Mouse (Mus musculus) thymus, postnatal 25 days (tissue): ENCODE measurements around the gene Ap2a1.
A peak's percentile ranks its signal among the peaks of the same experiment; 100 is the strongest.
"Not testable (repeated sequence)": the region's sequence is repeated elsewhere in the genome, so short reads cannot be mapped to it uniquely, and the experiment has no call there.

ENCODE experiments used
- DNase-seq: peaks from one replicate; pipeline ENCODE4 v3.0.0; 2022

Gene Ap2a1

DNA sequence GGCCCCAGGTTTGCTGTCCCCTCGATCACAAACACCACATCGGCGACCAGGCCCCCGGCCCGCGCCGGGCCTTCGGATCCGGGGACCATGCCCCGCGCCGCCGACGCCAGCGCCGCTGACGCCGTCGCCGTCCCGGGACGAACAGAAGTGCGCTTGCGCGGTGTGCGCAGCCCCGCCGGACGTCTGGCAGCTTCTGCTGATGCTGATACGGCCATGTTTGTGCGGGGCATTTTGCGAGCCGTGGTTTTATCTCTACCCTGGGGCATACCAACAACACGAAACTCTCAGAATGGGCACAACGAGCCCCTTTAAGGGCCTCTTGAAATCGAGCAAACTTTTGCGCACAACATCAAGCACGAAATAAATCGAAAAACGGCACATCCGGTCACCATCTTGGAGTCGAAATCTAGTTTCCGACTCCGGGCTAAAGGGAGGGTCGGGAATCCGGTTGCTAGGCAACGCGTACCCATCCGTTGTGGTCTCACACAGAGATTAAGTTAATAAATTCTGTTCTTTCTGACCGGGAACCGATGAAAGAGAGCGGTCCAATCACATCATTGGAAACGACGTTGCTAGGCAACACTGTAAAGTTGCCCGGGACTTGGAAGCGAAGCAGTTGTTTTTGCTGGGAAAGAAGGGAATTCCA is 36.9 kb downstream of the Ap2a1 start, which contains the start of gene Med25:
Gene Med25, minus strand, starts transcription at position 437 of the 646 bp plus-strand sequence.
- peak; percentile 87 for DNase-seq

DNA sequence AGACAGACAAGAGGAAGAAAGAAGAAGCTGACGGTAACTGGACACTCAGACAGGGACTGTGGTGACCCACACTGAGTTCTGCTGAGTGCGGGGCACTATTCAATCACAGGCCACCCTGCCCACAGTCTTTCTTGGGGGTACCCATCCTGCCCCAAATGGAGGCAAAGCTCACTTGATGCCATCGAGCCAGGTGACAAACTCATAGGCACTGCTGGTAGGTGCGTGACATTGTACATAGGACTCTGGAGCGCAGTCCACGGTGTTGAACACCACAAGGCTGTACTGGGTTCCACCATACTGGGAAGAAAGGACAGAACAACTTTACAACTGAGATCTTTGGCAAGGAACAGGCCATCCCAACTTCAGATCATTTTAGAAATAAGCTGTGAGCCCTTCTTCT is 37.7 kb downstream of the Ap2a1 start:
- no peak for DNase-seq

DNA sequence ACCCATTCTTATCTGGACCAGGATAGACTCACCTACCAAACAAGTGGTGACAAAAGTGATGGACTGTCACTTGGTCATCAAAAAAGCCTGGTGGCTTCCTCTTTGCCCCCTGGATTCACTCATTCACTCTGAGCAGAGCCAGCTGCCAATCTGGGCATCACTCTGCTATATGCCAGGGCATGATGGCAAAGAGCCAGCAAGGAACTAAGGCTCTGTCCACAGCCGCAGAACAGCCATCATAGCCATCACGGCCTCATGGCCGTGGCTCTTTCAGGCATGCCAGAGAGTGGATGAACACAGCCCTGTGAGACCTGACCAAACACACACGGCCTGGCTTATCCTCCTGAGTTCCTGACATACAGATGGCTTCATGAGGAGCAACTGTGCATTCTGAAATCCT is 38.6 kb downstream of the Ap2a1 start:
- no peak for DNase-seq

DNA sequence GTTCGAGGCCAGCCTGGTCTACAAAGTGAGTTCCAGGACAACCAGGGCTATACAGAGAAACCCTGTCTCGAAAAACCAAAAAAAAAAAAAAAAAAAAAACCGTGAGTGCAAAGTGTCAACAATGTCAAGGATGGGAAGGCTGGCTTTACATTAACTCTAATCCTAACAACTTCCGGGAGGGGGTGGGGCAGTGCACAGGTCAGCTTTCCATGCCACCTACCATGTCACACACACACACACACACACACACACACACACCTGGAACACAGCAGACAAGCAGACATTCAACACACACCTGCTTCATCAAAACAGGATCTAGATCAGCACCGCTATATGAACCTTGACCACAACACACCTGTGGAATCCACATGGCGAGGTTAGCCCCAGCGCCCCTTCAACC is 39.1 kb downstream of the Ap2a1 start:
- no peak for DNase-seq

DNA sequence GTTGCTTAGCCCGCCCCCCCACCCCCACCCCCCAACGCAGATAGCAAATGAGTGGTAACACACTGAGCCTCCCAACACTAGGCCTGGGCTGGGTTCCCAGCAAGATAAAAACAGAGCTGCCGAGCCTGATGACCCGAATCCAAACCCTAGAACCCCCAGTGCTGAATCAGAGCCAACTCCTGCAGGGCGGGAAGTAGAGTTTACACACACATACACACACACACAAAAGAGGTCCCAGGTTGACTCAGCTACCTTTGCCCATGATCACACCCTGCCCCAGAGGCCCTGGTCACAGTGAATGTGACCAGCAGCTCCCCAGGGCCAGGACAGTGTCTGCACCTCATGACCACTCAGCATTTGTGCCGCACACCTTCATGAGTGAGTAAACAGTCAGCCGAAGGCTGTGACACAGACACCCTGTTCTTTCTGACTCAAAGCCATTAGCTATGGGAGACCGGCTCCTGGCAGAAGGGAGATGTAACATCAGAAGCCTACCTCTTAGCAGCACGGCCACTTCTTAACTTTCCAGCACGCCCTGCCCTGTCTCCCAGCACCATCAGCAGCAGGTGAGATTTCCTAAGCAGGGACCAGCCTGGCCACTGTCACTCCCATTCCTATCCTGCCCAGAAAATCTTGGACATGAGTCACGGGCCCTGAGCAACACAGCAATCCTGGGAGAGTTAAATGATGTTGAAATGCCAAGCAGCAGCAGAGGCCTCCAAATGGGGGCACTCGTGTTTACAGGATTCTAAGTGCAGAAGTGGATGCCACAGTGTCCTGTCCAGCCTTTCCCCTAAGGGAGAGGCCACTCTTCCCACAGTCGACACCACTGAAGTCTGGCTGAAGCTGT is 40.8 kb downstream of the Ap2a1 start:
- no peak for DNase-seq

DNA sequence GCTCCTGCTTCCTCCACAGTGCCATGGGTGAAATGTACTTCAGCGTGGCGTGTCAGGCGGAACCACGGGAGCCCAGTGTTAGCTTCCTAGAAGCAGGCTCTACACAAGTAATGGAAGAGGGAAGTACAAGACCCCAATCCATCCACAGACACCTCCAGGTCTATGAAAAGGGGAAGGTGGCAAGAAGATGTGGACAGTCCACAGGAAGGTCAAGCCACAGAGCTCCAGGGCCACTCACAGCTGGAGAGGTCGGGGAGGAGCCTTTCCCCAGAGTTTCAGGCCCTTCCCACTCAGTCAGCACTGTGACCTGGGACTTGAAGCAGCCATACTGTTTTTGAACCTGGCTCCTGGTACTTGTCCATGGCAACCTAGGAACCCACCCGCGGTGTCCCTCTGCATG is 42.3 kb downstream of the Ap2a1 start:
- DNase-seq: no peak

DNA sequence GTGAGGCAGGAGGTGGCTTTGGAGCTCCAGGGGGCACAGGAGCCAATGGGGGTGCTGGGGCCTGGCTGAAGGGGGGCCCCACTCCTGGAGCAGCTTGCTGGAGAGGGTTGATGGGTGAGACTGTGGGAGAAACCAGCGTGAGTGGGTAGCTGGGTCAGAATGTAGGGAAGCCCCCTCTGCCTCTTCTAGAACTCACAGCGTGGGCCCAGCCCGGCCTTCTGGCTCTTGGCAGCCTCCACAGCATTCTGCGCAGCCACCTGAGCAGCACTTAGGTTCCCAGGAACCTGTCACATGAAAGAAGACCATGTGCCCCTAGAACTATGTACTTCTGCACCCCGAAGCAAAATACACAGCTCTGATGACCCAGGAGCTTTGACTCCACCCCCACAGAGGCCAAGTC is 44.7 kb downstream of the Ap2a1 start:
- DNase-seq: no peak

DNA sequence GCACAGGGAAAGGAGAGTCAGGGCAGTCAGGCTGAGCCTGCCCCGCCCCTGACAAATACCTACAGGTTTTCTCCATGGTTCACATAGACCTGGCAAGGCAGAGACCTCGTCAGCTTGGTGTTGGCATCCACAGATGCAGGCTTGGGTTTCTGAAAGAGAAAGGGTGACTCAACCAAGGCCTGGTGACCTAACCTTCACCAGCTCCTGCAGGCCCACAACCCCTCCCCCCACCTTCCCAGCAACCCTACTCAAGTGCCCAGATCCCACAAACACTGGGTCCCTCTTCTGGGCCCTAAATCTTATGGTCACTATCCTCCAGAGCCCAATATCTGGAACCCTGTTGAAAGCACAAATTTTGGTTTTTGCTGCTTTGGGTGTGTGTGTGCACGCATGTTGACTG is 46.3 kb downstream of the Ap2a1 start:
- no peak for DNase-seq

DNA sequence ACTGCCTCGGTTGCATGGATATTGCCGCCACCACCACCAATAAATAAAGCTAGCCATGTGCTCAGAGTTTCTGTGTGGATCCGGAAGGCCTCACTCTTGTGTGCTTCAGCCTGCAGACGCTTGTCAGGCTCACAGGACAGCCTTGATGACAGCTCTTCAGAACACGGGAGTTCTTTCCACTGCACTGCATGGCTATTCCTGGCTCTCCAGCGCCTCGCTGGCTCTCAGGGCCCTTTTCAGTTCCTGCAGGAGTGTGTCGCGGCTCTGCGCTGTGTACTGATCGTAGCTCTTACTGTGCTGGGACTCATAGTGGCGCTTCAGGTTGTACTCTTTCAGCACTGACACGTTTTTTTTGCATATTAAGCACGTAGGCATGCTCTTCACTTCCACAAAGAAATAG is 51.5 kb downstream of the Ap2a1 start:
- no peak for DNase-seq

DNA sequence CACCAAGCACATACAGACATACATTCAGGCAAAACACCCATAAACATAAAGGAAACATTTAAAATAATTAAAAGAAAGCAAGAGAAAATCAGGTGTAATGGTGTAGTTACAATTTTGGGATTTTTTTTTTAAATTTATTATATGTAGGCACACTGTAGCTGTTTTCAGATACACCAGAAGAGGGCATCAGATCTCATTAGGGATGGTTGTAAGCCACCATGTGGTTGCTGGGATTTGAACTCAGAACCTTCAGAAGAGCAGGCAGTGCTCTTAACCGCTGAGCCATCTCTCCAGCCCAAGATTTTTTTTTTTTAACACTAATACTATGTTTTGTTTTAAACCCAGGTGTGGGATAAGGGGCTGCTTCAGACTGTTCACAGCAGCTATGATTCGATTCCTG is 57.5 kb downstream of the Ap2a1 start:
- not testable (repeated sequence) for DNase-seq

DNA sequence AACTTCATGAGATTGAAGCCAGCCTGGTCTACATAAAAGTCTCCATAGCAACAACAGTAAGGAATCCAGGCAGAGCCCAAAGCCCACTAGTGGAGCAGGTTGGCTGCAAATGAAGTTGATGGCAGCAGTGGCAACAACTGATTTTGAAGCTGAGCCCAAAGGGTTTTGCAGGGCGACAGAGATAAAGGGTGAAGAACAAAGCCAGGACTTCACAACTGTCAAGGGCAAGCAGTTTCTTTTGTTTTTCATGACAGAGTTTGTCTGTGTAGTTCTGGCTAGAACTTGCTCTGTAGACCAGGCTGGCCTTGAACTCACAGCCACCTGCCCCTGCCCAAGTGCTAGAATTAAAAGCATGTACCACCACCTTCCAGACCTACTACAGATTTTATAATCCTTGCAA is 58.1 kb downstream of the Ap2a1 start:
- DNase-seq: no peak

DNA sequence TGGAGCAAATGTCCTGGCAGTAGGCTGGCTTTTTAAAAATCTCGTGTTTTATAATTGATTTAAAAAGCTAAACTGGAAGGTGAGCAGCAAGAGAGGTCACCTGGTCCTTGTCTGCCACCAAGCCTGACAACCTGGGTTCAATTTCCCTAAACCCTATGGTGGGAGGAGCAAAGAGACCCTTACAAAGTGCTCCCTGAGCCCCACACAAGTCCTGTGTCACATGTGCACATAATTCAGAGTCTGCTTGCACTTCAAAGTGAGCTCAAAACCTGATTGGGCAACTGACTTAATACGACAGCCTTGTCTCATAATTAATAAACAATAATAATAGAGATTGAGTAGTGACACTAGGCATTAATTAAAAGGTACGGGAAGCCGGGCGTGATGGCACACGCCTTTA is 58.7 kb downstream of the Ap2a1 start:
- DNase-seq: no peak

DNA sequence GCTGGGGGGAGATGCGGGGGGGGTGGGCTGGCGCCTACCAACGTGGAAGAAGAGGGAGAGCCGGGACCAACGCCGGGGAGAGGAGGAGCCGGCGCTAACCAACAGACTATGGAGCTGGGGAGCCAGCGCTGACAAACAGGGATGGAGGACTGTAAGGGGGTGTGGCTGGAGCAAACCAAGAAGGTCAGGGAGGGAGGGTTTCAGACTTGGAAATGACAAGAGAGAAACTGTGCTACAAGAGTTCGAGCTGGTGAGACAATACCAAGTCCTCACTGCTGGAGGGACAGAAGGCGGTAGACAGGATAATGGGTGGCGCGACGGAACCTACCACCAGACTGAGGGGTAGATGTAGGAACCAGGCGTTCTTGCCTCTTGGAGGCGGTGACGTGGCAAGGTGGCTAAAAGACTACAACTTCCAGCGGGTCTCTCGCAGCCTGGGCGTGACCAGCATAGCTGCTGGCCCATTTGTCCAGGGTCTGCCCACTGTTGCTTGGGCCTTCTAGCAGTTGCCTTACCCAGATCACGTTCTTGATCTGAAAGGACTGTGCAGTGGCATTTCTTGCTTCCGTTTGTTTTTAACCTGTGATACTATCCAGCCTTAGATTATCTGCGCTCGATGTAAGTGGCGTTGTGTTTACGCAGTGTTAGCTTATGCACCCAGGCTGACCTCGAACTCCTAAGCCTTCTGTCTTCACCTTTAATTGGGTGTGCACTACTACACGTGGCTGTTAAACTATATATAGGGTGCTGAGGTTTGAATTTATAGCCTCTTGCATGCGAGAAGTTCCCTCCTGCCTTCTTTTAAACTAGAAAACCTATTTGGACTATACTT is 59.4 kb downstream of the Ap2a1 start, which contains the start of gene Ptov1:
Gene Ptov1, minus strand, starts transcription at position 92 of the 832 bp plus-strand sequence.
- peak; percentile 86 for DNase-seq

DNA sequence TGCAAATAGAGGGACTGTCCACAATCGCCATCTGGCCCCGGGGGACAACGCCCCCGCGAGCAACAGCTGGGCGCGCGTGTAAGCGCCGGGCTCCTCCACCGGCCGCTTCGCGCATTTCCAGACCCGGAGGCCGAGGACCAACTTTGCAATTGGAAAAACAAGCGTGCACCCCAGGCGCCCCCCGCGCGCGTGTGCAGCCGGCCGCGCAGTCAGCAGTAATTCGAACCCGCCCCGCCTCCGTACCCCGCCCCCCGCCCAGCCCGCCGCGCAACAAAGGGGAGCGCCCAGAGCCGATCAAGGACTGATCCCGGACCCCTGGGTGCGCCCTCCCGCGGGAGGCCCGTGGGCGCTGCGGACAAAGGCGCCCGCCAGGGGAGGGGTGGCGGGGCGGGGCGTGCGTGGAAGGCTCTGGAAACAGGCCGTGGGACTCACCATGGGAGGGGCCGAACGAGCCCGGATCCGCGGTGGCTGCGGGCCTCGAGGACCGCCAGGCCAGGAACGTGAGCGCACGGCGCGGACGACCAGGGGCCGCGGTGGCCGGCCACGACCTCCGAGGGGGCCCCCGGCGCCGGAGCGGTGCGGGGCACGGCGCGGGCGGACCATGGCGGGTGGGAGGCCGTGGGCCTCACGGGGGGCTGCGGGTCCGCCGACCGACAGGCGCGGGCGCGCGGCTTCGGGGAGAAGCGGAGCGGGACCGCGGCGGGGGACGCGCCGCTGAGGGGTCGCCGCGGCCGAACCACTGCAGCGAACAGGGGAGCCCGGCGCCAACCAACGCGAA is 60.2 kb downstream of the Ap2a1 start:
- DNase-seq: peak; percentile 64

DNA sequence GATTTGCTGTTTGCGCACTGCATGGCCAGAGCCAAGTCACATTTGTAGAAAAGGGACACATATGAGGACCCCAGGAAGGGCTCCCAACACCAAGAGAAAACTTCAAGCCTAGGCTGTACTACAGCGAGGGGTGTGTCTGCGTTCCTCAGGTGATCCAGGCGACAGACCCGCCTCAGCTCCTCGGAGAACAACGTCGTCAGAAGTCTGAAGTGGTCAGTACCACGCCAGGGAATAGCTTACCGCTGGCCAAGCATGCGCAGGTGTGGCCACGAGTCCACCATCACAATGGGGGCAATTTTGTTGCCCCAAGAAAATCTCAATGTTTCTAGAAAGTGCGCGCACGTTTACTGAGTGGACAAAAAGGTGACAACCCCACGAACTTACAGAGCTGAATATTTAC is 60.8 kb downstream of the Ap2a1 start:
- DNase-seq: no peak

DNA sequence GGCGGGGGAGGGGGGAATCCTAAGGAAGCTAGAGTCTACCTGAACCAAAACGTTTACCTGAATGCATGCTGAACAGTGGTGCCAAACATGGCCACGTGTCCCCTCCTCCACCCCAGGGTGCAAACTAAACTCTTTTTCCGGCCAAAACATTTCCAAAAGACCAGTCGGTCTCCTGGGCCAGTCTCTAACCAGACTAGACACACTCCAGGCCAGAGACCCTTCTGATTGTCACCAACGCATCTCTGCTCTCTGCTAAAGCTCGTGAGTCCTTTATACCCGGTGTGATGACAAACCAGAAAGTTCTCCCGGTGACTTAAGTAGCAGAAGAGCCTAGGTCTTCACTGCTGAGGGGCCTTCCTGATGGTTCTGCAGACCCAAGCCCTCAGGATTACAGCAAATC is 61.5 kb downstream of the Ap2a1 start:
- DNase-seq: no peak

DNA sequence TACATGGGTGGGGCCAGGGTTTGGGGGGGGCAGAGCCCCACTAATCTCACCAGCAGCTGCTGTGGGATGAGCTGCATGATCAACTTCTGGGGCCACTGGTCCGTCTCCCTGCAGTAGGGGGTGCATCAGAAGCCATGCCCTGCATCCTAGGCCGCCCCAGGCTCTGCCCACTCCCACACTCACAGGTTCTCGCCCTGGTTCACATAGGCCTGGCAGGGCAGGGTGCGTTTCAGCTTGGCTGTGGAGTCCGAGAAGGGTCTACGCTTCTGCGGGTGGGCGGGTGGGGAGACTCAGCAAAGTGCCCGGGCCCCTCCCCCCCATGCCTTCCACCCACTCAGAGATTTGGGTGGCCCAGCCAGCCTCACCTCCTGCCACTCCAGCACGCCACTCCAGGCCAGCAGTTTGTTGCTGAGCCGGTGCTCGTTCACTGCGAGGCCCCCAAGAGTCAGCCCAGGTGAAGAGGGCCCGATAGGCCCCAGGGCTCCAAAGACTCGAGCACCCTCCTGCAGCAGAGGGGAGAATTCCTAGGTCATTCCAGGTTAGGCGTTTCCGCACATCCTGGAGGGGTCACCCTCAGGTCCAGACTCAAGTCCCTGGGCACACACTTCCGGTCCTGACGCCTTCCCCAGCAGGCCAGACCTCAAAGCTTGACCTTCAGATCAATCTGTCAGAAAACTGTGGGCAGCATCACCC is 62.1 kb downstream of the Ap2a1 start:
- no peak for DNase-seq

DNA sequence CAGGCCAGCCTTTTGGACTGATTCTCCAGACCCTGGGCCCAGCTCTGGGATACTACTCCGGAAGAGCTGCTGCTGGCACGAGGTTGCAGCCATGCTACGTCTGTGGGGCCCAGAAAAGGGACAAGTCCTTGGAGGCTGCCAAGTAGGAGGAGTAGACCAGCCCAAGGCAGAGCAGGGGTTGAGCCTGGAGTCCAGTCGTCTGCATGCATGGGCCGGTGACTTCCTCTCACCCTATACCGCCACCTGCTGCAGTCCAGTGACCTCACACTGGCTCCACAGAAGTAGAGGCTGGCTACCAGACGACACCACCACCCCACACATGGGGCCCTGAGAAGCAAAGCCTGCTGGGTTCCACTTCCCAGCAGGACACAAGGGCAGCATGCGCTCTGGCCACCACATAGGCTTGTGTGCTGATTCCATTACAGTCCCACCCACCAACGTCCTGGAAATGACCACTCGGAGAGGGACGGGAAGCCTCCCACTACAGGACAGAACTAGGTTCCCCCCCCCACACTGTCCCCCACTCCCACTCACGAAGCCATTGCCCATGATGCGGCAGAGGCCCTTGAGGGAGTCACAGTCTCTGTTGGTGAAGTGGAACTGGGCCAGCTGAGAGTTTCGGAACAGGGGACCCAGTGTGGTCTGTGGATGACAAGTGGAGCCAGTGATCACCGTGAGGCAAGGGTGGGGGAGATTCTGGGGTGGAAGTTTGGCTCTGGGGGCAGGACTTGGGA is 62.9 kb downstream of the Ap2a1 start:
- DNase-seq: no peak

DNA sequence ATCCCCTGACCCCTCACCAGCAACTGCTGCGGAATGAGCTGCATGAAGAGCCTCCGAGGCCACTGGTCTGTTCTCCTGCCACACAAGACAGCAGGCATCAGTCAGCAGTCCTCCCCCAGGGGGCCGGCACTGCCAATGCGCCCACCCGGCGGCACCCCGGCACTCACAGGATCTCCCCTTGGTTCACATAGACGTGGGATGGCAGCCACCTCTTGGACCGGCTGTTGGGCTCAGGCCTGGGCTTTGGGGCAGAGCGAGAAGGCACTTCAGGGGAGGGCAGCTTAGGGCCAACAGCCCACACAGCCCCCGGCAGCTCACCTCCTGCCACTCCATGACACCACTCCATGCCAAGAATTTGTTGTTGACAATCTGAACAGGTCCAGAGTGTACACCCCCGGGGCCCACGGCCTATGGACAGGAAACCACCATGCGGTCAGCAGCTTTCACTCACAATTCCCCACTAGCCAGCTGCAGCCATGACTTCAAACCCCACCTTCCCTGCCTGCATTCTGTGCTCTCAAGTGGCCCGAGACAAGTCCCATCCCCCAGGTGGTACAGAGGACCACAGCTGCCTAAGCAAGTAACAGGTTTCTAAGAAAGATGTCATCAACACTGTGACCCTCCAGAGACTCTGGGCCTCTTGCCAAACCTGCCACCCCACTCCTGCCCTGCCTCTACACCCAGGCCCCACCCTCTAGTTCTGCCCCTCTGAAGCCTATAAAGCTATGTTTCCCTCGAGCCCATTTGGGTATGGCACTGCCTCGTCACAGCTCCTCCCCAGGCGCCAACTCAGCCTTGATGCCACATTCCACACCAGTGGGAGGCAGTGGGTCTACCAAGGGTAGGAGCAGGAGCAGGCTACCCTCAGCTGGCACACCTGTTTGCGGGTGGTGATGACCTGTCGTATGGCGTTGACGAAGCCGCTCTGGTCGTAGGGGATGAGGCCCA is 64.4 kb downstream of the Ap2a1 start:
- DNase-seq: no peak

DNA sequence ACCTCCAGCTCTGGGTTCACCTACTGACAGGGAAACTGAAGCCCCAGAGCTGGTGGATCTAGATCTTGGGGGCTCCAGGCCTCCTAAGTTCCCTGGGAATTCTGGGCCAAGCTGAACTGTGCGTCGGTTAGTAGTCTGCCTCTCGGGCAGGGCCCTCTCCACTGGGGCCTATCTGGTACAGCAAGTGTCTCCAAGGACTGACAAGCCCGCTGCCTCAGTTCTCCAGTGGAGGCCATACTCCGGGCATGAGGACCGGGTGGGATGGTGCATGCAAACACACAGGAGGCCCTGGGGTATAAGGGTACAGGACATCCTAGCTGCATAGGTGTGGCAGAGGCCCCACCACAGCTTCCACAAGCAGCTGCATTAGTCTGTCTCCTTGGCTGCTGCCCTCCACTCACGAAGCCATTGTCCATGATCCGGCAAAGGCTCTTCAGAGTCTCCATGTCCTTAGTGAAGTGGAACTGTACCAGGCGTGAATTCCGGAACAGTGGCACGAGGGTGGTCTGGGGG is 65.3 kb downstream of the Ap2a1 start:
- DNase-seq: no peak
